9 mouse cellular contexts compared by ENCODE assay signal in the genomic region with DNA sequence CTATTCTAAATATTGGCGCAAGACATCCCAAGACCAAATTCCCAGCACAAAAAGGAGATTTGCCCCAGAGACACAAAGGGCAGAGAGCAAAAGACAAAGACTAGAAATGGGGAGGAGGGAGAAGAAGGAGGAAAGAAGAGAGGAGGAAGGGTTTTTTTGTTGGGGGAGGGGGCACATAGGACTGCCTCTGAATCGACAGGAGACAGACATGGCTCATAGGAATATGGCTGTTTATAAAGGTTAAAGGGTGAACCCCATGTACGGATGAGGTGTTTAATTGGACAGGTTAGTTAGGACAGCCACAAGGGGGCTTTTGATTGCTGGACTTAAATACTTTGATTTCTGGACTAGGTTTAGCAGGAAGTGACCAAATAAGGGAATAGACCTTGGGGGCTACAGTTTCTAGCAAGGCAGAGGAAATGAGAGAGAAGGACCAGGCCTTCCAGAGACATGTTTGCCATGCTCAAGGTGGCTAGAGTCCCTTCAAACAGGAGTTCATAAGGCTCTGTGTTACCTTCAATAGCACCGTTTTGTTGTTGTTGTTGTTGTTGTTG. TPM values are rescaled to one million over a fixed set of nuclear protein-coding genes. Genes with fewer than 3 reads are reported as not detected.
DNase-seq lines count a peak whose midpoint lies in the region; ATAC-seq and TF ChIP-seq lines count a peak whose summit lies in the region.
"Had no signal": no experiment of that assay in that cellular context is flagged by ENCODE, and none has a peak within 500 bp of the region (broad histone marks: within the 10 kb centered on the region; RNA-seq: fewer than 3 reads in every experiment).

No protein-coding gene starts in this region.

- peak overlapping the region; percentile 67 for H3K4me2 ChIP-seq in hindbrain, embryonic 15.5 days
- peak overlapping the region; percentile 62 for H3K4me2 ChIP-seq in neural tube, embryonic 12.5 days (replicated peaks)

- H3K27me3 ChIP-seq in liver, adult 2 months (ENCODE audit: control insufficient read depth, insufficient read depth, low read length) = no peaks in the 10 kb centered on the region
- H3K27me3 ChIP-seq in hindbrain, embryonic 15.5 days = no peaks in the 10 kb centered on the region
- H3K27me3 ChIP-seq in neural tube, embryonic 12.5 days (replicated peaks) = no peaks in the 10 kb centered on the region

- no peak overlapping the region for H3K9ac ChIP-seq in liver, adult 2 months (ENCODE audit: low read depth, low read length)
- H3K9ac ChIP-seq in hindbrain, embryonic 15.5 days = peak overlapping the region; percentile 51; the same call in 1 of the 2 replicates
- H3K9ac ChIP-seq in neural tube, embryonic 12.5 days = no peak overlapping the region

- peaks cover 16% of the 10 kb centered on the region for H3K36me3 ChIP-seq in liver, adult 2 months (ENCODE audit: control insufficient read depth, insufficient read depth, low read length)
- no peaks in the 10 kb centered on the region for H3K36me3 ChIP-seq in hindbrain, embryonic 15.5 days
- H3K36me3 ChIP-seq in neural tube, embryonic 12.5 days = no peaks in the 10 kb centered on the region

- 76% methylated on average over 4 of the region's 4 CpGs for WGBS in liver, adult 2 months
- WGBS in hindbrain, embryonic 15.5 days = 63% methylated on average over 4 of the region's 4 CpGs
- WGBS in neural tube, embryonic 12.5 days = 75% methylated on average over 4 of the region's 4 CpGs

- peak; percentile 61 for DNase-seq in cerebellum, adult 9-10 months
- no peak for DNase-seq in cerebellum, adult 8-10 months
- peak; percentile 9 for DNase-seq in liver, adult 2 months (ENCODE audit: extremely low read depth, low read depth, low spot score)
- no peak for DNase-seq in liver
- no peak for DNase-seq in thymus, postnatal 14 days
- DNase-seq in layer of hippocampus, adult 9-10 months (ENCODE audit: low spot score) = no peak

- TF ChIP-seq POLR2A in liver, adult 2 months (IDR thresholded peaks at IDR 0.05; ENCODE audit: extremely low read depth, insufficient read depth, low read length) = no peak

- H3K27ac ChIP-seq in liver, adult 2 months (replicated peaks; ENCODE audit: insufficient read depth, low read depth, low read length) = no peak overlapping the region
- H3K27ac ChIP-seq in hindbrain, embryonic 15.5 days (replicated peaks) = peak overlapping the region; percentile 91
- H3K27ac ChIP-seq in neural tube, embryonic 12.5 days = no peak overlapping the region

- H3K79me2 ChIP-seq in liver, adult 2 months (ENCODE audit: control insufficient read depth, insufficient read depth, low read length) = no peaks in the 10 kb centered on the region

- H3K4me3 ChIP-seq in liver, adult 2 months (ENCODE audit: insufficient read depth, low read depth, low read length) = no peak overlapping the region
- peak overlapping the region; percentile 65 for H3K4me3 ChIP-seq in hindbrain, embryonic 15.5 days
- no peak overlapping the region for H3K4me3 ChIP-seq in neural tube, embryonic 12.5 days

- ATAC-seq in hindbrain, embryonic 15.5 days (ENCODE audit: low FRiP score, low read depth) = no peak
- ATAC-seq in neural tube, embryonic 12.5 days (ENCODE audit: low FRiP score, low read depth) = 0 out of 2 replicates have a peak, but pooled peaks have one; percentile 6

- TF ChIP-seq CTCF in liver, adult 2 months (IDR thresholded peaks at IDR 0.05; ENCODE audit: low read depth, low read length) = no peak

- no peaks in the 10 kb centered on the region for H3K9me3 ChIP-seq in hindbrain, embryonic 15.5 days
- H3K9me3 ChIP-seq in neural tube, embryonic 12.5 days = no peaks in the 10 kb centered on the region

- H3K4me1 ChIP-seq in liver, adult 2 months (ENCODE audit: control insufficient read depth, insufficient read depth, low read length) = no peaks in the 10 kb centered on the region
- H3K4me1 ChIP-seq in hindbrain, embryonic 15.5 days (replicated peaks) = peaks cover 23% of the 10 kb centered on the region
- H3K4me1 ChIP-seq in neural tube, embryonic 12.5 days = peaks cover 8% of the 10 kb centered on the region

RNA-seq across cellular contexts. Expression of gene Abhd10, which starts 0.9 kb away (rescaled TPM):
- 4.6 and 7.2 TPM in 2 replicates for total RNA-seq in liver, adult 2 months (2014; rRNA removed)
- polyA plus RNA-seq in liver, adult 2 months (2012; rRNA removed) = 2.5 and 5.1 TPM in 2 replicates
- polyA plus RNA-seq in hindbrain, embryonic 15.5 days (2015; fragmentation: Nextera tagmentation; extraction: Ambion mirVana) = 40.3 and 44.5 TPM in 2 replicates
- 47.0 and 47.4 TPM in 2 replicates for polyA plus RNA-seq in neural tube, embryonic 12.5 days (2016; fragmentation: Nextera tagmentation; extraction: Ambion mirVana)

RNA-seq across cellular contexts. Expression of gene Tagln3, which starts 19.3 kb away (rescaled TPM):
- 0.54 and 0.55 TPM in 2 replicates for total RNA-seq in liver, adult 2 months (2014; rRNA removed)
- 0.09 and 0.43 TPM in 2 replicates for polyA plus RNA-seq in liver, adult 2 months (2012; rRNA removed)
- polyA plus RNA-seq in hindbrain, embryonic 15.5 days (2015; fragmentation: Nextera tagmentation; extraction: Ambion mirVana) = 437 and 453 TPM in 2 replicates
- 584 and 621 TPM in 2 replicates for polyA plus RNA-seq in neural tube, embryonic 12.5 days (2016; fragmentation: Nextera tagmentation; extraction: Ambion mirVana)

RNA-seq across cellular contexts. Expression of gene Tmprss7, which starts 50.2 kb away (rescaled TPM):
- under 0.01 and 0.07 TPM in 2 replicates for total RNA-seq in liver, adult 2 months (2014; rRNA removed)
- polyA plus RNA-seq in liver, adult 2 months (2012; rRNA removed) = 0.04 TPM in 1 of 2 replicates, not detected in the other
- polyA plus RNA-seq in hindbrain, embryonic 15.5 days (2015; fragmentation: Nextera tagmentation; extraction: Ambion mirVana) = 0.83 and 1.1 TPM in 2 replicates
- 0.66 and 0.77 TPM in 2 replicates for polyA plus RNA-seq in neural tube, embryonic 12.5 days (2016; fragmentation: Nextera tagmentation; extraction: Ambion mirVana)
- polyA plus RNA-seq: stomach, embryonic 14.5 days had no signal

Comparison
In these comparisons a context has a peak if more than half of its experiments do, and no peak if none do; other contexts are left out.
1. DNase-seq: peak in cerebellum, adult 9-10 months (single experiment) and liver, adult 2 months (single experiment); none in cerebellum, adult 8-10 months (single experiment), liver (single experiment), thymus, postnatal 14 days (single experiment) and layer of hippocampus, adult 9-10 months (single experiment).
2. RNA of gene Tagln3, which starts 19.3 kb away (polyA plus RNA-seq): 584 to 621 TPM in neural tube, embryonic 12.5 days and 437 to 453 TPM in hindbrain, embryonic 15.5 days; 0.09 to 0.43 TPM in liver, adult 2 months; every median in the first group is over 100 times any median in the second.